Mouse (Mus musculus): ENCODE measurements at regions not wholly inside any gene's neighbourhood (a gene's known extent, or its start where the extent isn't known, plus 50 kb on each side); places are given as distances from the start of the nearest gene placed in this dataset.

- Histone ChIP-seq H3K9me3 (ENCODE audit: control insufficient read depth, low read length) (no peaks in the 10 kb centered on the region), H3K9ac (ENCODE audit: low read length) (no peak overlapping the region), H3K36me3 (ENCODE audit: control insufficient read depth, insufficient read depth, low read length) (no peaks in the 10 kb centered on the region), H3K4me3 (ENCODE audit: low read depth, low read length) (no peak overlapping the region), H3K27me3 (ENCODE audit: control insufficient read depth, insufficient read depth, low read length) (no peaks in the 10 kb centered on the region), H3K27ac (ENCODE audit: low read depth, low read length) (no peak overlapping the region), H3K4me2 (ENCODE audit: low read depth) (no peak overlapping the region), H3K4me1 (ENCODE audit: control insufficient read depth, insufficient read depth, low read length) (no peaks in the 10 kb centered on the region)
- no peak for ATAC-seq (ENCODE audit: insufficient read depth, low FRiP score, low TSS enrichment)
- WGBS = 90% methylated on average over 8 of the region's 8 CpGs
- no peak for DNase-seq (ENCODE audit: low spot score)
Measured at GRCm38 (mm10) chr9:26480881-26481280, 252.6 kb upstream of the B3gat1 start.

- no peak overlapping the region for H3K4me3 ChIP-seq (ENCODE audit: low read depth, low read length)
- no peak overlapping the region for H3K27ac ChIP-seq (ENCODE audit: low read depth, low read length)
- H3K4me2 ChIP-seq (ENCODE audit: low read depth) = no peak overlapping the region
- no peaks in the 10 kb centered on the region for H3K9me3 ChIP-seq (ENCODE audit: control insufficient read depth, low read length)
- no peaks in the 10 kb centered on the region for H3K36me3 ChIP-seq (ENCODE audit: control insufficient read depth, insufficient read depth, low read length)
- H3K4me1 ChIP-seq (ENCODE audit: control insufficient read depth, insufficient read depth, low read length) = no peaks in the 10 kb centered on the region
- DNase-seq (ENCODE audit: low spot score) (no peak), ATAC-seq (ENCODE audit: insufficient read depth, low FRiP score, low TSS enrichment) (no peak)
- no peak overlapping the region for H3K9ac ChIP-seq (ENCODE audit: low read length)
- no peaks in the 10 kb centered on the region for H3K27me3 ChIP-seq (ENCODE audit: control insufficient read depth, insufficient read depth, low read length)
Measured at GRCm38 (mm10) chr9:26481890-26482289, 251.6 kb upstream of the B3gat1 start.

- WGBS = 90% methylated on average over 2 of the region's 2 CpGs
- no peak overlapping the region for H3K4me3 ChIP-seq (ENCODE audit: low read depth, low read length)
- H3K27ac ChIP-seq (ENCODE audit: low read depth, low read length) = no peak overlapping the region
Measured at GRCm38 (mm10) chr9:26493740-26494139, 239.8 kb upstream of the B3gat1 start.

GRCm38 (mm10) chr9:26502027-26502426 lies 231.5 kb upstream of the B3gat1 start:
- ATAC-seq (ENCODE audit: insufficient read depth, low FRiP score, low TSS enrichment) (no peak), DNase-seq (ENCODE audit: low spot score) (no peak)
- Histone ChIP-seq H3K4me2 (ENCODE audit: low read depth) (no peak overlapping the region), H3K27me3 (ENCODE audit: control insufficient read depth, insufficient read depth, low read length) (no peaks in the 10 kb centered on the region), H3K9me3 (ENCODE audit: control insufficient read depth, low read length) (no peaks in the 10 kb centered on the region), H3K9ac (ENCODE audit: low read length) (no peak overlapping the region), H3K4me1 (ENCODE audit: control insufficient read depth, insufficient read depth, low read length) (no peaks in the 10 kb centered on the region), H3K4me3 (ENCODE audit: low read depth, low read length) (no peak overlapping the region), H3K27ac (ENCODE audit: low read depth, low read length) (no peak overlapping the region), H3K36me3 (ENCODE audit: control insufficient read depth, insufficient read depth, low read length) (no peaks in the 10 kb centered on the region)
- 90% methylated on average over 1 of the region's 1 CpGs for WGBS

More at GRCm38 (mm10) chr9:26493740-26494139, 239.8 kb upstream of the B3gat1 start:
- no peak overlapping the region for H3K9ac ChIP-seq (ENCODE audit: low read length)
- DNase-seq (ENCODE audit: low spot score) (no peak), ATAC-seq (ENCODE audit: insufficient read depth, low FRiP score, low TSS enrichment) (no peak)
- no peaks in the 10 kb centered on the region for H3K4me1 ChIP-seq (ENCODE audit: control insufficient read depth, insufficient read depth, low read length)
- no peaks in the 10 kb centered on the region for H3K36me3 ChIP-seq (ENCODE audit: control insufficient read depth, insufficient read depth, low read length)
- no peak overlapping the region for H3K4me2 ChIP-seq (ENCODE audit: low read depth)
- no peaks in the 10 kb centered on the region for H3K27me3 ChIP-seq (ENCODE audit: control insufficient read depth, insufficient read depth, low read length)
- H3K9me3 ChIP-seq (ENCODE audit: control insufficient read depth, low read length) = no peaks in the 10 kb centered on the region

GRCm38 (mm10) chr9:26505941-26506340 lies 227.6 kb upstream of the B3gat1 start:
- ATAC-seq (ENCODE audit: insufficient read depth, low FRiP score, low TSS enrichment) (no peak), DNase-seq (ENCODE audit: low spot score) (no peak)
- Histone ChIP-seq H3K36me3 (ENCODE audit: control insufficient read depth, insufficient read depth, low read length) (no peaks in the 10 kb centered on the region), H3K27ac (ENCODE audit: low read depth, low read length) (no peak overlapping the region), H3K27me3 (ENCODE audit: control insufficient read depth, insufficient read depth, low read length) (no peaks in the 10 kb centered on the region), H3K4me1 (ENCODE audit: control insufficient read depth, insufficient read depth, low read length) (no peaks in the 10 kb centered on the region), H3K9me3 (ENCODE audit: control insufficient read depth, low read length) (no peaks in the 10 kb centered on the region), H3K9ac (ENCODE audit: low read length) (no peak overlapping the region), H3K4me3 (ENCODE audit: low read depth, low read length) (no peak overlapping the region), H3K4me2 (ENCODE audit: low read depth) (no peak overlapping the region)
- WGBS = 88% methylated on average over 2 of the region's 2 CpGs

- no peak overlapping the region for H3K4me3 ChIP-seq (ENCODE audit: low read depth, low read length)
- no peak overlapping the region for H3K4me2 ChIP-seq (ENCODE audit: low read depth)
- H3K9me3 ChIP-seq (ENCODE audit: control insufficient read depth, low read length) = no peaks in the 10 kb centered on the region
- H3K36me3 ChIP-seq (ENCODE audit: control insufficient read depth, insufficient read depth, low read length) = no peaks in the 10 kb centered on the region
- H3K27ac ChIP-seq (ENCODE audit: low read depth, low read length) = no peak overlapping the region
- DNase-seq (ENCODE audit: low spot score) (no peak), ATAC-seq (ENCODE audit: insufficient read depth, low FRiP score, low TSS enrichment) (no peak)
- H3K27me3 ChIP-seq (ENCODE audit: control insufficient read depth, insufficient read depth, low read length) = no peaks in the 10 kb centered on the region
- H3K4me1 ChIP-seq (ENCODE audit: control insufficient read depth, insufficient read depth, low read length) = no peaks in the 10 kb centered on the region
- no peak overlapping the region for H3K9ac ChIP-seq (ENCODE audit: low read length)
- WGBS = 54% methylated on average over 2 of the region's 2 CpGs
Measured at GRCm38 (mm10) chr9:26518651-26519050, 214.9 kb upstream of the B3gat1 start.

- WGBS = 53% methylated on average over 5 of the region's 5 CpGs
- Histone ChIP-seq H3K4me1 (ENCODE audit: control insufficient read depth, insufficient read depth, low read length) (no peaks in the 10 kb centered on the region), H3K4me3 (ENCODE audit: low read depth, low read length) (no peak overlapping the region), H3K27me3 (ENCODE audit: control insufficient read depth, insufficient read depth, low read length) (no peaks in the 10 kb centered on the region), H3K36me3 (ENCODE audit: control insufficient read depth, insufficient read depth, low read length) (no peaks in the 10 kb centered on the region), H3K9me3 (ENCODE audit: control insufficient read depth, low read length) (no peaks in the 10 kb centered on the region), H3K9ac (ENCODE audit: low read length) (no peak overlapping the region), H3K27ac (ENCODE audit: low read depth, low read length) (no peak overlapping the region), H3K4me2 (ENCODE audit: low read depth) (no peak overlapping the region)
- ATAC-seq (ENCODE audit: insufficient read depth, low FRiP score, low TSS enrichment) (no peak), DNase-seq (ENCODE audit: low spot score) (no peak)
Measured at GRCm38 (mm10) chr9:26519581-26520501, 213.7 kb upstream of the B3gat1 start.

GRCm38 (mm10) chr9:26524089-26524488 lies 209.4 kb upstream of the B3gat1 start:
- H3K4me2 ChIP-seq (ENCODE audit: low read depth) = no peak overlapping the region
- no peaks in the 10 kb centered on the region for H3K27me3 ChIP-seq (ENCODE audit: control insufficient read depth, insufficient read depth, low read length)
- no peaks in the 10 kb centered on the region for H3K4me1 ChIP-seq (ENCODE audit: control insufficient read depth, insufficient read depth, low read length)
- no peak overlapping the region for H3K9ac ChIP-seq (ENCODE audit: low read length)
- no peak for DNase-seq (ENCODE audit: low spot score)
- no peaks in the 10 kb centered on the region for H3K9me3 ChIP-seq (ENCODE audit: control insufficient read depth, low read length)
- 73% methylated on average over 1 of the region's 1 CpGs for WGBS
- no peak for ATAC-seq (ENCODE audit: insufficient read depth, low FRiP score, low TSS enrichment)
- H3K4me3 ChIP-seq (ENCODE audit: low read depth, low read length) = no peak overlapping the region
- no peaks in the 10 kb centered on the region for H3K36me3 ChIP-seq (ENCODE audit: control insufficient read depth, insufficient read depth, low read length)
- no peak overlapping the region for H3K27ac ChIP-seq (ENCODE audit: low read depth, low read length)

GRCm38 (mm10) chr9:26528761-26529160 lies 204.8 kb upstream of the B3gat1 start:
- no peak overlapping the region for H3K27ac ChIP-seq (ENCODE audit: low read depth, low read length)
- DNase-seq (ENCODE audit: low spot score) (no peak), ATAC-seq (ENCODE audit: insufficient read depth, low FRiP score, low TSS enrichment) (peak; percentile 41)
- no peak overlapping the region for H3K4me2 ChIP-seq (ENCODE audit: low read depth)
- no peak overlapping the region for H3K9ac ChIP-seq (ENCODE audit: low read length)
- 5% methylated on average over 3 of the region's 3 CpGs for WGBS
- no peaks in the 10 kb centered on the region for H3K27me3 ChIP-seq (ENCODE audit: control insufficient read depth, insufficient read depth, low read length)
- no peaks in the 10 kb centered on the region for H3K9me3 ChIP-seq (ENCODE audit: control insufficient read depth, low read length)
- H3K4me3 ChIP-seq (ENCODE audit: low read depth, low read length) = no peak overlapping the region
- no peaks in the 10 kb centered on the region for H3K4me1 ChIP-seq (ENCODE audit: control insufficient read depth, insufficient read depth, low read length)
- no peaks in the 10 kb centered on the region for H3K36me3 ChIP-seq (ENCODE audit: control insufficient read depth, insufficient read depth, low read length)

Data from neural tube, embryonic 11.5 days (tissue).